Mouse (Mus musculus) thymus, adult 2 months (tissue): ENCODE data around the gene Kdm1a. TPM values are rescaled to one million over a fixed set of nuclear protein-coding genes. Genes with fewer than 3 reads are reported as not detected.
A peak's percentile ranks its signal among the peaks of the same experiment; 100 is the strongest.

Experiments
- DNase-seq: peaks from one replicate; pipeline ENCODE4 v3.0.0; 2021
- H3K27ac ChIP-seq: fragments of 200-500 bp; 2 replicates; pipeline ENCODE4 v1.5.1; 2012; ENCODE audit warnings: low read length, control low read depth; ENCODE audit not compliant: control insufficient read depth, insufficient read depth
- H3K27me3 ChIP-seq: fragments of 200-500 bp; 2 replicates; pipeline ENCODE4 v1.6.1; 2012; ENCODE audit warnings: mild to moderate bottlenecking, low read length, moderate library complexity, mixed read lengths; ENCODE audit not compliant: control insufficient read depth, insufficient read depth
- H3K36me3 ChIP-seq: fragments of 200-500 bp; 2 replicates; pipeline ENCODE4 v1.6.1; 2012; ENCODE audit warnings: mild to moderate bottlenecking, low read length, moderate library complexity; ENCODE audit not compliant: control insufficient read depth, insufficient read depth
- H3K4me1 ChIP-seq: fragments of 200-500 bp; replicated peaks from 2 replicates; pipeline ENCODE4 v1.6.1; 2012; ENCODE audit warnings: low read length; ENCODE audit not compliant: control insufficient read depth, insufficient read depth
- H3K4me3 ChIP-seq: fragments of 200-500 bp; 2 replicates; pipeline ENCODE4 v1.5.1; 2012; ENCODE audit warnings: mild to moderate bottlenecking, low read length, control low read depth, moderate library complexity; ENCODE audit not compliant: control insufficient read depth, insufficient read depth
- CTCF ChIP-seq: fragments of 200-500 bp; IDR thresholded peaks from 2 replicates; pipeline ENCODE4 v1.5.1; 2012; ENCODE audit warnings: mild to moderate bottlenecking, control low read depth, low read length, moderate library complexity, borderline replicate concordance; ENCODE audit not compliant: control insufficient read depth, poor library complexity, insufficient read depth; ENCODE audit errors: extremely low read depth
- POLR2A ChIP-seq: fragments of 200-500 bp; IDR thresholded peaks from 2 replicates; pipeline ENCODE4 v1.6.1; 2012; ENCODE audit warnings: mild to moderate bottlenecking, low read length, control low read depth, moderate library complexity; ENCODE audit not compliant: control insufficient read depth, poor library complexity, insufficient read depth; ENCODE audit errors: extremely low read depth
- WGBS: fragments of 180-500 bp; shearing (Covaris S2); methylation state at CpG from one replicate; pipeline ENCODE4 v1.1.7; 2018; 5-methylcytosine and 5-hydroxymethylcytosine counted together
- polyA plus RNA-seq: library from polyadenylated mRNA; depleted of rRNA; stranded (reverse); fragments of >200 nt; gene quantifications from 2 replicates; pipeline ENCODE4 v1.2.3, GENCODE M21; 2012; rRNA removed

The Kdm1a gene
- polyA plus RNA-seq: 64.3 and 70.4 TPM in 2 replicates

- Histone ChIP-seq H3K4me1 (peaks cover 8% of the 10 kb centered on the region), H3K27ac (peak within 1 kb of the TSS; percentile 6; the same call in 1 of the 2 replicates), H3K27me3 (no peaks in the 10 kb centered on the region), H3K36me3 (no peaks in the 10 kb centered on the region), H3K4me3 (peak within 1 kb of the TSS; percentile 96)
- peak; percentile 95 for DNase-seq
- TF ChIP-seq POLR2A: peak; percentile 86
- TF ChIP-seq CTCF: peak; percentile 90
- under 1% methylated on average over 44 of the region's 45 CpGs for WGBS
Measured at GRCm38 (mm10) chr4:136602568-136602967, at the start of gene Kdm1a. Gene Kdm1a (minus strand): TSS chr4:136602723.

GRCm38 (mm10) chr4:136651882-136652527 lies 49.5 kb upstream of the Kdm1a start:
- Histone ChIP-seq H3K27me3 (no peaks in the 10 kb centered on the region), H3K36me3 (no peaks in the 10 kb centered on the region), H3K27ac (no peak overlapping the region), H3K4me1 (peaks cover 13% of the 10 kb centered on the region), H3K4me3 (no peak overlapping the region)
- DNase-seq: no peak
- no peak for TF ChIP-seq CTCF
- no peak for TF ChIP-seq POLR2A
- 89% methylated on average over 13 of the region's 13 CpGs for WGBS

GRCm38 (mm10) chr4:136651357-136651811 lies 48.9 kb upstream of the Kdm1a start:
- peak; percentile 46 for DNase-seq
- H3K4me1 ChIP-seq: peaks cover 13% of the 10 kb centered on the region
- TF ChIP-seq POLR2A: no peak
- TF ChIP-seq CTCF: peak; percentile 85
- no peaks in the 10 kb centered on the region for H3K27me3 ChIP-seq
- H3K4me3 ChIP-seq: no peak overlapping the region
- 62% methylated on average over 3 of the region's 3 CpGs for WGBS
- no peak overlapping the region for H3K27ac ChIP-seq
- H3K36me3 ChIP-seq: no peaks in the 10 kb centered on the region

GRCm38 (mm10) chr4:136650261-136650660 lies 47.7 kb upstream of the Kdm1a start:
- peaks cover 13% of the 10 kb centered on the region for H3K4me1 ChIP-seq
- DNase-seq: no peak
- no peak overlapping the region for H3K4me3 ChIP-seq
- H3K27me3 ChIP-seq: no peaks in the 10 kb centered on the region
- 91% methylated on average over 8 of the region's 8 CpGs for WGBS
- TF ChIP-seq CTCF (no peak), POLR2A (no peak)
- H3K27ac ChIP-seq: no peak overlapping the region
- no peaks in the 10 kb centered on the region for H3K36me3 ChIP-seq

- Histone ChIP-seq H3K36me3 (no peaks in the 10 kb centered on the region), H3K27me3 (no peaks in the 10 kb centered on the region), H3K4me1 (peaks cover 13% of the 10 kb centered on the region), H3K27ac (no peak overlapping the region), H3K4me3 (no peak overlapping the region)
- no peak for DNase-seq
- 74% methylated on average over 13 of the region's 13 CpGs for WGBS
- TF ChIP-seq CTCF (no peak), POLR2A (no peak)
Measured at GRCm38 (mm10) chr4:136649480-136650196, 47.1 kb upstream of the Kdm1a start.

GRCm38 (mm10) chr4:136648922-136649479 lies 46.5 kb upstream of the Kdm1a start:
- 52% methylated on average over 11 of the region's 11 CpGs for WGBS
- Histone ChIP-seq H3K27ac (no peak overlapping the region), H3K4me1 (peaks cover 10% of the 10 kb centered on the region; the same call in 1 of the 2 replicates), H3K36me3 (no peaks in the 10 kb centered on the region), H3K4me3 (no peak overlapping the region), H3K27me3 (no peaks in the 10 kb centered on the region)
- peak; percentile 85 for DNase-seq
- peak; percentile 87 for TF ChIP-seq CTCF
- no peak for TF ChIP-seq POLR2A

GRCm38 (mm10) chr4:136638890-136639289 lies 36.4 kb upstream of the Kdm1a start:
- 45% methylated on average over 10 of the region's 10 CpGs for WGBS
- Histone ChIP-seq H3K27ac (no peak overlapping the region), H3K27me3 (no peaks in the 10 kb centered on the region), H3K4me3 (no peak overlapping the region), H3K36me3 (no peaks in the 10 kb centered on the region), H3K4me1 (peaks cover 10% of the 10 kb centered on the region)
- DNase-seq: no peak
- TF ChIP-seq CTCF (no peak), POLR2A (no peak)
